Mouse (Mus musculus): ENCODE measurements at regions not wholly inside any gene's neighbourhood (a gene's known extent, or its start where the extent isn't known, plus 50 kb on each side); places are given as distances from the start of the nearest gene placed in this dataset.

DNA sequence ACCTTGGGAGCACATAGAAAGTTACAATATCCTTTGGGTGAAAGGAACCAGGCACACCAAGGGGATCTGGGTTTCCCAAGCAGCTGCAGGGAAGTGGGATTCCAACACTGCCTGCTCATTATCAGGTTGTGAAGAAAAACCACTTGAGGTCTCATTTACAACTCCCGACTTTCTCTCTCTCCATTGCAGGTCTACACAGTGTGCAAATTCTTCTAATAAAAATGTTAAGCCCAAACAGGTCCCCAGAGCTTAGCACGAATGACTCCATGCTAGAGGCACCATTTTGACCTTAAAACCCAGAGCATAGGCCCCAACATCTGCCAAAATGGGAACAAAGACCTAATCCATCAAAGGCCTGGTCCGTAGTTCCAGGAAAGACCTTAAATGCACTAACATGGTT lies 231.3 kb upstream of the Nrip1 start:
- TF ChIP-seq POLR2A (IDR thresholded peaks at IDR 0.05; ENCODE audit: low read depth, low read length) (no peak), CTCF (IDR thresholded peaks at IDR 0.05; ENCODE audit: extremely low read depth, insufficient read depth, insufficient read length, insufficient replicate concordance) (no peak)
